Mouse (Mus musculus): ENCODE data around the gene Tlx2. TPM values are rescaled to one million over a fixed set of nuclear protein-coding genes. Genes with fewer than 3 reads are reported as not detected.

The Tlx2 gene
- total RNA-seq, 2 experiments from 2014 or later = not detected

DNA sequence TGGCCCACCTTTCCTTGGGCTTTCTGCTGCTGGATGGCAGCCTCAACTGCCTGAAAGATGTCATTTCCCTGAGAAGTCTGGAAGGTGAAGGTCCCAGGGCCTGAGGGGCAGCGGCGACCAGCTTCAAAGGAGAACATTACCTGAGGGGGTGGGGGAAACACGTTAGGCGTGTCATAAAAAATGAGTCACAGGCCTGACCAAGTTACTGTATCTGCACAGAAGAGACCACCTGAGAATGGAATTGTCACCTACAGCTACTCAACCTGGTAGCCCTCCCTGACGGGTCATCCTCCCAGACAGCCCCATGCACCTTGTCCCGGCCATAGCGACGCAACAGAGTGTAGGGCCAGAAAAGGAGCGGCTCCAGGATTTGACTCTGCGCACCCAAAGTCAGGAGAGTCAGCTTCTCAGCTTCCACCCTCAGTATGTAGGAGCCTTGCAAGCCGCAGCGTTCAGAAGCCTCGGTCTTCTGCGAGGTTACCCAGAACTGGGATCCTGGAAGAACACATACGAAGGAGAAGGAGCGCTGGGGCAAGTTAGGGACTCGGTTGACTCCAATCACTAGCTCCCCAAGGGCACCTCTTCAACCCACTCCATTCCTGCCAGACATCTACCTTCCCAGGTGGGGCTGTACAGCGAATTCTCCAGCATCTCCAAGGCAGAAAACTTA is 38.0 kb downstream of the Tlx2 start:
- no peak for DNase-seq
- intact Hi-C loops (cut with DNase I; ENCODE audit: low total_unique reads) = no loop called here

DNA sequence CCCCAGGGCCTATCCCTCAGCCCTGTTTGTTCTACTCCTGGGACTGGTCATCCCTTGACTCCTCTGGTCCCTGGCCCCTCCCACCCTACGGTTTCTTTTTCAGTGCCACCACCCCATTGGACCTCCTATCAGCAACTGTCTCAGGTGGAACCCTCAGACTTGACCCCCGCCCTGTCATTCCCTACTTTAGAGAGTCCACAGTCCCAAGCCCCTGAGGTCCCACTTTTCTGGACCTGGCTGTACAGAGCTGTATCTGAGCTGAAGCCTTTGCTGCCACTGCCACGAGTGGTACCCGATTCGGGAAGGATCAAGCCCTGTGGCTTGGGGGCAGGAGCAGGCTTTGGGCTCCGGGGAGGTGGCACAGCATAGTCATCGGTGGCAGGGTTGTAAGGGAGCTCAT is 39.0 kb downstream of the Tlx2 start:
- no peak for DNase-seq
- intact Hi-C loops (cut with DNase I; ENCODE audit: low total_unique reads) = no loop called here

GRCm38 (mm10) chr6:83029777-83030176 is 40.3 kb downstream of the Tlx2 start:
- intact Hi-C loops (cut with DNase I; ENCODE audit: low total_unique reads) = no loop called here
- DNase-seq = no peak

GRCm38 (mm10) chr6:83027706-83028105 is 42.4 kb downstream of the Tlx2 start:
- DNase-seq = peak; percentile 59
- intact Hi-C loops (cut with DNase I; ENCODE audit: low total_unique reads) = no loop called here

- no peak for DNase-seq
- intact Hi-C loops (cut with DNase I; ENCODE audit: low total_unique reads) = no loop called here
These were observed 42.8 kb downstream of the Tlx2 start for GRCm38 (mm10) chr6:83027293-83027692.

GRCm38 (mm10) chr6:83025221-83025620 is 44.9 kb downstream of the Tlx2 start:
- intact Hi-C loops (cut with DNase I; ENCODE audit: low total_unique reads) = no loop called here

GRCm38 (mm10) chr6:83024421-83024820 is 45.7 kb downstream of the Tlx2 start:
- DNase-seq = no peak

More at GRCm38 (mm10) chr6:83025221-83025620, 44.9 kb downstream of the Tlx2 start:
- DNase-seq = no peak

GRCm38 (mm10) chr6:83023786-83024185 is 46.3 kb downstream of the Tlx2 start:
- DNase-seq = no peak

More at GRCm38 (mm10) chr6:83024421-83024820, 45.7 kb downstream of the Tlx2 start:
- intact Hi-C loops (cut with DNase I; ENCODE audit: low total_unique reads) = no loop called here

GRCm38 (mm10) chr6:83023008-83023407 is 47.1 kb downstream of the Tlx2 start:
- DNase-seq = no peak
- intact Hi-C loops (cut with DNase I; ENCODE audit: low total_unique reads) = no loop called here

More at GRCm38 (mm10) chr6:83023786-83024185, 46.3 kb downstream of the Tlx2 start:
- intact Hi-C loops (cut with DNase I; ENCODE audit: low total_unique reads) = no loop called here

DNA sequence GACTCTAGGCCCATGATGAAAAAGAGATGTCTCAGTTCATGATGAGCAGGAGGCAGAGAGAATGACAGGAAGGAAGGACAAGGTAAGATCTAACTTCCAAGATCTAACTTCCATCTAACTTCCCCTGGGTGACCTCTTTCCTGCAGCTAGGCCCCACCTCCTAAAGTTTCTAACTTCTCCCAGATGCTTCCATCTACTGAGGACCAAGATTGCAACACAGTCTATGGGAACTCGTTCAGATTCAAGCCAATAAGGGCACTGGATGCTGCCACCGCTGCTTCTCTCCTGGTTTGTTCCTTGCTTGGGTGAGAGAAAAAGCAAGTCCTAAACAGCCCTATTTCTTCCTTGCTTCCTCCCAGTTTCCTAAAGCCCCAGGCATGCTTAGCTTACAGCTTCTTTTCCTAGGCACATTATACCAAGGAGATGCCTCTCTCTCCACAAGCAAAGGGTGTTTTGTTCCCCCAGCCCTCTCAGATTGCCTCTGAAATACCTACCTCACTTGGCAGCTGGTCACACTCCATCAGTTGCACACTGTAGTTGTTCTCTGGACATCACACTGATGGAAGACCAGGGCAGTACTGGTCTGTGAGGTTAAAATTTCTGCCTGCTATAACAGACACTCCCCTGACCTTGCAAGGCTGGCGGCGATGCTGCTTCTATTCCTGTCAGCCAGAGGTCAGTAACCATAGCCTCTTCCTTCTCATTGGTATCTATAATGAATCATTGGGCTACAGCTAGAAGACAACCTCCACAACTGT is 49.1 kb downstream of the Tlx2 start:
- intact Hi-C loops (cut with DNase I; ENCODE audit: low total_unique reads) = no loop called here

GRCm38 (mm10) chr6:83020121-83020520 is 50.0 kb downstream of the Tlx2 start:
- intact Hi-C loops (cut with DNase I; ENCODE audit: low total_unique reads) = no loop called here
- DNase-seq = no peak

More for the DNA sequence above, 49.1 kb downstream of the Tlx2 start:
- DNase-seq = no peak

DNA sequence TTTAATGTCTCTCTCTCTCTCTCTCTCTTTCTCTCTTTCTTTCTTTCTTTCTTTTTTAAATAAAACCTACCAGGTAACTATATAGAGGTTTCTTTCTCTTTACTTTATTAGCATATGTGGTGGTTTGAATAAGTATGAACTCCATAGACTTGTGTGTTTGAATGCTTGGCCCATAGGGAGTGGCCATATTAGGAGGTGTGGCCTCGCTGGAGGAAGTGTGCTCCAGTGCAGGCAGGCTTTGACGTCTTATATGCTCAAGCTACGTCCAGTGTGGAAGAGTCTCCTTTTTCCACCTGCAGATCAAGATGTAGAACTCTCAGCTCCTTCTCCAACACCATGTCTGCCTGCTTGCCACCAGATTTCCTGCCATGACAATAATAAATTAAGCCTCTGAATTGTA is 51.0 kb downstream of the Tlx2 start:
- no peak for DNase-seq
- intact Hi-C loops (cut with DNase I; ENCODE audit: low total_unique reads) = no loop called here

Small RNA genes lying within 50 kb of the gene (microRNA-seq; reads per million reads assigned to microRNA genes)
- gene Mir3470a = 0 reads per million in 2 experiments
- 0 reads per million in 2 experiments for gene Mir7040

Other genes starting within 250 kb of the Tlx2 start
- gene Sema4f, start 130.5 kb downstream of the Tlx2 start, total RNA-seq (2021) = under 1 TPM; 0.16 to 0.71 TPM
- 1 to 10 TPM in 1 of 2 experiments, under 1 TPM in 1; 0.82 to 1.1 TPM for gene M1ap, start 123.4 kb downstream of the Tlx2 start, total RNA-seq (2021)
- 1 to 10 TPM; 5.0 to 7.1 TPM for gene Dok1, start 36.8 kb downstream of the Tlx2 start, total RNA-seq (2021)
- gene Loxl3, start 36.1 kb downstream of the Tlx2 start, total RNA-seq (2021) = 1 to 10 TPM; 6.9 to 7.4 TPM
- gene Aup1, start 15.8 kb downstream of the Tlx2 start, total RNA-seq (2021) = 10 to 100 TPM; 60.2 to 65.8 TPM
- 10 to 100 TPM; 20.0 to 21.7 TPM for gene Htra2, start 15.0 kb downstream of the Tlx2 start, total RNA-seq (2021)
- under 1 TPM; 0.27 to 0.35 TPM for gene Dqx1, start 12.4 kb downstream of the Tlx2 start, total RNA-seq (2021)
- 1 to 10 TPM; 6.8 to 7.0 TPM for gene Pcgf1, start 7.6 kb upstream of the Tlx2 start, total RNA-seq (2021)
- gene Lbx2, start 16.1 kb upstream of the Tlx2 start, total RNA-seq (2021) = under 1 TPM in 1 of 2 experiments, not detected in 1; 0.49 TPM
- gene Ccdc142, start 31.3 kb upstream of the Tlx2 start, total RNA-seq (2021) = 1 to 10 TPM in 1 of 2 experiments, not detected in 1; 1.2 TPM
- under 1 TPM; 0.88 to 1.00 TPM for gene Gm42688, start 31.3 kb upstream of the Tlx2 start, total RNA-seq (2021)
- 100 to 1,000 TPM; 100 to 117 TPM for gene Mrpl53, start 38.7 kb upstream of the Tlx2 start, total RNA-seq (2021)
- 1 to 10 TPM; 6.8 to 8.8 TPM for gene Mogs, start 45.2 kb upstream of the Tlx2 start, total RNA-seq (2021)
- 10 to 100 TPM; 48.2 to 50.5 TPM for gene Wbp1, start 51.3 kb upstream of the Tlx2 start, total RNA-seq (2021)
- gene Ino80b, start 55.1 kb upstream of the Tlx2 start, total RNA-seq (2021) = 10 to 100 TPM; 14.5 to 15.2 TPM
- gene Rtkn, start 65.2 kb upstream of the Tlx2 start, total RNA-seq (2021) = 10 to 100 TPM; 13.0 to 16.5 TPM
- gene Wdr54, start 86.1 kb upstream of the Tlx2 start, total RNA-seq (2021) = 1 to 10 TPM; 1.2 to 2.0 TPM
- gene 1700003E16Rik, start 86.1 kb upstream of the Tlx2 start, total RNA-seq (2021) = not detected
- 100 to 1,000 TPM; 116 to 120 TPM for gene Dctn1, start 95.6 kb upstream of the Tlx2 start, total RNA-seq (2021)
- not detected for gene Slc4a5, start 149.5 kb upstream of the Tlx2 start, total RNA-seq (2021)